28 mouse cellular contexts compared by ENCODE assay signal in genomic region chr12:58504283-58504682, GRCm38 (mm10).
"Had no signal": no experiment of that assay in that cellular context is flagged by ENCODE, and none has a peak within 500 bp of the region (broad histone marks: within the 10 kb centered on the region; RNA-seq: fewer than 3 reads in every experiment).

No protein-coding gene starts in this region.

- H3K36me3 ChIP-seq: heart, embryonic 10.5 days; heart, embryonic 12.5 days; hindbrain, embryonic 10.5 days; hindbrain, embryonic 12.5 days; intestine, embryonic 15.5 days; limb, embryonic 10.5 days; limb, embryonic 12.5 days; liver, embryonic 13.5 days; liver, embryonic 15.5 days had no signal

- H3K27me3 ChIP-seq: heart, embryonic 12.5 days; hindbrain, embryonic 12.5 days; intestine, embryonic 15.5 days; limb, embryonic 12.5 days; liver, embryonic 13.5 days; liver, embryonic 15.5 days had no signal

- H3K4me3 ChIP-seq: gastrocnemius, adult 2 months; heart, embryonic 10.5 days; heart, embryonic 12.5 days; hindbrain, embryonic 10.5 days; hindbrain, embryonic 12.5 days; intestine, embryonic 15.5 days; layer of hippocampus, adult 2 months; left cerebral cortex, adult 2 months; limb, embryonic 10.5 days; limb, embryonic 12.5 days; liver, embryonic 13.5 days; liver, embryonic 15.5 days had no signal

- H3K4me1 ChIP-seq: heart, embryonic 10.5 days; heart, embryonic 12.5 days; hindbrain, embryonic 10.5 days; hindbrain, embryonic 12.5 days; intestine, embryonic 15.5 days; limb, embryonic 10.5 days; limb, embryonic 12.5 days; liver, embryonic 13.5 days; liver, embryonic 15.5 days had no signal

- H3K9ac ChIP-seq: heart, embryonic 12.5 days; hindbrain, embryonic 12.5 days; hindbrain, embryonic 14.5 days; intestine, embryonic 15.5 days; limb, embryonic 12.5 days; liver, embryonic 13.5 days; liver, embryonic 15.5 days had no signal

- H3K27ac ChIP-seq: gastrocnemius, adult 2 months; heart, embryonic 10.5 days; hindbrain, embryonic 10.5 days; hindbrain, embryonic 12.5 days; hindbrain, embryonic 14.5 days; intestine, embryonic 15.5 days; layer of hippocampus, adult 2 months; left cerebral cortex, adult 2 months; limb, embryonic 10.5 days; limb, embryonic 12.5 days; liver, embryonic 13.5 days; liver, embryonic 15.5 days had no signal

- DNase-seq: gastrocnemius, adult 2 months; gastrocnemius, postnatal 10 days; gastrocnemius, postnatal 25 days; heart, adult 18-20 months; heart, postnatal 10 days; heart, postnatal 4 days; kidney, adult 18-20 months; kidney, adult 8-10 months; kidney, postnatal 10 days; kidney, postnatal 25 days; kidney, postnatal 4 days; liver; liver, embryonic 13.5 days had no signal

- ATAC-seq: hindbrain, embryonic 16.5 days; inflammation-experienced regulatory T-cells, adult 6 months; intestine, embryonic 15.5 days; intestine, postnatal 0 days had no signal

- H3K4me2 ChIP-seq: heart, embryonic 12.5 days; hindbrain, embryonic 12.5 days; hindbrain, embryonic 14.5 days; intestine, embryonic 15.5 days; limb, embryonic 12.5 days; liver, embryonic 11.5 days; liver, embryonic 13.5 days; liver, embryonic 15.5 days had no signal

- H3K9me3 ChIP-seq: heart, embryonic 10.5 days; heart, embryonic 12.5 days; hindbrain, embryonic 10.5 days; hindbrain, embryonic 12.5 days; intestine, embryonic 15.5 days; limb, embryonic 10.5 days; limb, embryonic 12.5 days; liver, embryonic 13.5 days; liver, embryonic 15.5 days had no signal
